ENCODE assay signal across 17 mouse cellular contexts in the genomic region with DNA sequence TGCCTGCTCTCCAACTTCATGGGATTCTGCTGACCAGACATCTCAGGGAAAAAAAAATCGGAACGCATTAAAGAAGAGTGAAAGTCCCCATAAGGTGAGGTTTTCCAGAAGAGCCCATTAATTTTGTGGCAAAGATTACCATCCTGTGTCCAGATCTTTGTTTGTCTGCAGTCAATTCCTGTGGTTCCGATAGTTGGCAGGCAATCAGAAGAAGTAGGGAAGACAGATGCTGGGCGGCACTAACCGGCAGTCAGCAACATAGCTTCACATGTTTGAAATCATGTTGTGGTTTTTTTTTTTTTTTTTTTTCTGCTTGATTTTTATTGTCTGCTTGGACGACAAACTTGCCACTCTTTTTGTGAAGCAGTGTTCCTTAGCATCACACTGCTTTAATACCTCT. TPM values are rescaled to one million over a fixed set of nuclear protein-coding genes. Genes with fewer than 3 reads are reported as not detected.
"Had no signal": no experiment of that assay in that cellular context is flagged by ENCODE, and none has a peak within 500 bp of the region (broad histone marks: within the 10 kb centered on the region; RNA-seq: fewer than 3 reads in every experiment).

No protein-coding gene starts in this region.

- H3K4me2 ChIP-seq: lung, embryonic 14.5 days; midbrain, embryonic 12.5 days; neural tube, embryonic 12.5 days; stomach, embryonic 15.5 days had no signal

- H3K36me3 ChIP-seq: midbrain, embryonic 10.5 days; midbrain, embryonic 12.5 days; neural tube, embryonic 12.5 days; stomach, embryonic 15.5 days had no signal

- H3K27me3 ChIP-seq: midbrain, embryonic 12.5 days; neural tube, embryonic 12.5 days; stomach, embryonic 15.5 days had no signal

- ATAC-seq: midbrain, embryonic 16.5 days had no signal

- H3K9ac ChIP-seq: lung, embryonic 14.5 days; midbrain, embryonic 12.5 days; neural tube, embryonic 12.5 days; stomach, embryonic 15.5 days had no signal

- DNase-seq: lung, adult 18-20 months; lung, embryonic 14.5 days; lung, postnatal 10 days; lung, postnatal 4 days; midbrain, embryonic 14.5 days; retina, postnatal 1 day; right cerebral cortex, adult 18-20 months; right cerebral cortex, postnatal 14 days; thymus, adult 2 months; thymus, postnatal 25 days; thymus, postnatal 4 days had no signal

- H3K4me1 ChIP-seq: midbrain, embryonic 10.5 days; midbrain, embryonic 12.5 days; neural tube, embryonic 12.5 days; stomach, embryonic 15.5 days had no signal

- H3K27ac ChIP-seq: midbrain, embryonic 10.5 days; midbrain, embryonic 12.5 days; neural tube, embryonic 12.5 days; stomach, embryonic 15.5 days; stomach, postnatal 0 days had no signal

- H3K4me3 ChIP-seq: midbrain, embryonic 10.5 days; midbrain, embryonic 12.5 days; neural tube, embryonic 12.5 days; stomach, embryonic 15.5 days had no signal

- H3K9me3 ChIP-seq: midbrain, embryonic 10.5 days; midbrain, embryonic 12.5 days; neural tube, embryonic 12.5 days; stomach, embryonic 15.5 days had no signal

RNA-seq across cellular contexts. Expression of a gene that starts 39.4 kb away (rescaled TPM):
- polyA plus RNA-seq: thymus, adult 2 months had no signal
